Mouse (Mus musculus) small intestine, adult 2 months (tissue): Measurements from ENCODE around the gene Acoxl.

Experiments
- CTCF ChIP-seq: fragments of 200-500 bp; IDR thresholded peaks from 2 replicates; pipeline ENCODE4 v1.5.1; 2012; ENCODE audit warnings: low read depth, mild to moderate bottlenecking, control low read depth, inconsistent platforms, low read length, moderate library complexity, mixed read lengths; ENCODE audit not compliant: insufficient replicate concordance, insufficient read length; ENCODE audit errors: extremely low read depth
- POLR2A ChIP-seq: fragments of 200-500 bp; IDR thresholded peaks from 2 replicates; pipeline ENCODE4 v1.6.1; 2012; ENCODE audit warnings: low read depth, mild to moderate bottlenecking, control low read depth, inconsistent platforms, low read length, moderate library complexity

DNA sequence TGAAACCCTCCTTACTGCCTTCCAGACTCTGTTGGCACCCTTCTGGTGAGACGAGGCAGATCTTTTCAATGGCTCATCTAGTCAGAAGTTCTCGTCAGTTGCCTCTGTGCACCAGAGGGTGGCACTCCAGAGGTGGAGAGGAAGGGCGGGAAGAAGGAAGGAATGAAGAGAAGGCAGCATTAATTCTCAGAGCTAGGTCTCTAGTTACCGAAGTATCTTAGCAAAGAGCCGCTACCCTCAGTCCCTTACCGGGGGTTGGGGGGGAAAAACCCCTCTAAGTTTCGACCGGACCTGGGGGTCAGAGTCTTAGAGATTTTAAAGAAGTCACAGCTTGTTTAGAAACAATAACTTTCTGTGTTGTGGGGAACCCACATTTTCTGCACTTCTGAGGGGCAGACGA lies 283.8 kb downstream of the Acoxl start:
- TF ChIP-seq CTCF (peak; percentile 81; the same call in 1 of the 2 replicates), POLR2A (no peak)
